Mouse (Mus musculus) telencephalon, adult 2 months (tissue): ENCODE data around the gene Gatc.
A peak's percentile ranks its signal among the peaks of the same experiment; 100 is the strongest.
"Not testable (repeated sequence)": the region's sequence is repeated elsewhere in the genome, so short reads cannot be mapped to it uniquely, and the experiment has no call there.

Experiments used
- DNase-seq: peaks from one replicate; pipeline ENCODE4 v3.0.0-alpha.2; 2011; ENCODE audit warnings: low read depth, low spot score

The Gatc gene

GRCm38 (mm10) chr5:115330955-115331354 lies 10.0 kb downstream of the Gatc start:
- DNase-seq, result no peak

GRCm38 (mm10) chr5:115327610-115328548 lies 13.1 kb downstream of the Gatc start:
- DNase-seq, result no peak

DNA sequence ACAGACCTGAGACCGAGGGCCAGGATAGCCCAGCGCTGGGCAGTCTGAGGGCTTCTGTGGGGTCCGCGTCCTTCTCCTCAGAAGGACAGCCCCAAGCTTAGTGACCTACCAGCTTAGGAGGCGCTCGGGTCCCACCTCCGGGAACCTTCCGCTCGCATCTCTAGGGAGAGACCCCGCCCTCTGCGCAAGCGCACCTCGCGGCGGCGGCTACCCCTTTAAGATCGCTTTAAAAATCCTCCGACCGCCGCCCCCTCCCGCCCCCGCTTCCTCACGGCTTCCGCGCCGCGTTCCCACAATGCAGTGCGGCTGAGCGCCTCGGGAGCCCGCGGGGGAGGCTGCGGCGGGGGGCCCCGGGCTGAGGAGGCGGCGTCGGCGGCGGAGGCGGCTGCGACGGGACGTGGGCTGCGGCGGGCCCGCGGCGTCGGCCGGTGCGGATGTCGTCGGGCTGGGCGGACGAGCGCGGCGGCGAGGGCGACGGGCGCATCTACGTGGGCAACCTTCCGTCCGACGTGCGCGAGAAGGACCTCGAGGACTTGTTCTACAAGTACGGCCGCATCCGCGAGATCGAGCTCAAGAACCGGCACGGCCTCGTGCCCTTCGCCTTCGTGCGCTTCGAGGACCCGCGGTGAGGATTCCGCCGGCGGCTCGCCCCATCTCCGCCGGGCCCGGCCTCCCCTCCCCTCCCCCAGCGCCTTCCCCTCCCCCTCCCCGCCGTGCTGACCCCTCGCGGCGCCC lies 13.9 kb downstream of the Gatc start, which contains the start of gene Srsf9:
Srsf9 (plus strand) TSS at position 303 of the 735 bp plus-strand sequence.
- peak; percentile 89 for DNase-seq

- DNase-seq, result no peak
These were observed 14.6 kb downstream of the Gatc start for GRCm38 (mm10) chr5:115326256-115326831.

DNA sequence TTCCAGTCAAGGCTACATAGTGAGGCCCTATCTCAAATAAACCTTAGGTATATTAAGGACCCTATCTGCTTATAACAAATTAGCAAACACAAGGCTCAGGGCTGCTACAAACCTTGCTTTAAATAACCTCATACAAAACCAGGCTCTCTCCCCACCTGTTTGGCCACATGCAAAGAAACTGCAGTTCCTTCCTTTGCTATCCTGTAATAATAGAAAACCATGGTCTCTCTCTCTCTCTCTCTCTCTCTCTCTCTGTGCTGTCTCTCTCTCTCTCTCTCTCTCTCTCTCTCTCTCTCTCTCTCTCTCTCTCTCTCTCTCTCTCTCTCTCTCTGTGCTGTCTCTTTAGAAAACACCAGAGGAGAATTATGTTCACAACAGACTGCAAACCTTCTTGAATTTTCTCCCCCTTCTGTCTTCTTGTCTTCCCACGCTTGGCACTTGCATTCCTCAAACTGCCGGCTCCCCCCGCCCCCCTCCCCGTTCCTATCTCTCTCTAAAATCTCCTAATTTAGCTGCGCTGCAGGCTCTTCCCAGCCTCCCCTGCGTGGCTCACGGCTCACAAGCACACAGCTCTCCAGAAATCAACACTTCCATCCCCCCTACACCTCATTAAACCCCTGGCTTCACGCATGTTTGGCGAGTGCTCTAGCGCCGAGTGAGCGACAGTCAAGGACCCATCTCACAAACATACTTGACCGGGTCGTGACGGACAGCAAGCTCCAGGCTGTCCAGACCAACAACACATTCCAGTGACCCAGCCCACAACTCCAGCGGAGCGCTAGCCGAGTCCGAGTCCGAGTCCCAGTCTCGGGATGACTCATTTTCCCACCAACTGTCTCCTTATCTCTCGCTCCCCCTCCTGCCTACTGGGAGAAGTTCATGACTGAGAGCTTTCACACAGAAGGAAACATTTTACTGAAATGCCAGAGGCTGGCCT lies 21.7 kb downstream of the Gatc start:
- peak; percentile 96 for DNase-seq

DNA sequence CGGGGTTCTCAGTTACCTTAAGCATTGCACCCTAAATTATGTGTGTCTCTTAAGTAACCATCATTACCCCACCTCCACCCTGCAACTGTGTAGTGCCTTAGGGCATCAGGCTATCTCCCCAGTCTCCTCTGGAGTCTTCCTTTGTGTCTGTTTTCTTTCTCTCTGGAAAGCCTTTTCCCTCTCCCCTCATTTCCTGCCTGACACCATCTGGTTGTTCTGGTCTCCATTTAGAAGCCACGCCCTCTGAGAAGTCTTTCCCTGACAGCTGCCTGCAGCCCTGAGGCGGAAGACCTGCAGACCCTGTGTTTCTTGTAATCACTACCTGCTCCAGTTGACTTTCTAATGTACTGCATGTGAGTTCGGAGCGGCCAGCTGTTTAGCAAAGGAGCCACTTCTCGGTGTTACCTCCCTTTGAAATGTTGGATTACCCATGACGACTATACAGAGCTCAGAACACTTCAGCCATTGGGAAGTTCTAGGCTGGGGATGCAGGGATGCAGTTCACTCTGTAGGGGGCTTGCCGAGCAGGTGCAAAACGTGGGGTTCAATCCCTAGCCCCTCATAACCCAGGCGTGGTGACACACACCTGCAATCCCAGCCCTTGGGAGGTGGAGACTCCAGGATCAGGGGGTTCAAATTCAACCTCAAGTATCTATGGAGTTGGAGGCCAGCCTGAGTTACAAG lies 23.2 kb downstream of the Gatc start:
- DNase-seq, result no peak

GRCm38 (mm10) chr5:115316968-115317644 lies 23.9 kb downstream of the Gatc start:
- no peak for DNase-seq

GRCm38 (mm10) chr5:115313668-115313943 lies 27.4 kb downstream of the Gatc start:
- no peak for DNase-seq

- no peak for DNase-seq
These were observed 27.9 kb downstream of the Gatc start for GRCm38 (mm10) chr5:115312816-115313667.

GRCm38 (mm10) chr5:115312354-115312753 lies 28.6 kb downstream of the Gatc start:
- DNase-seq, result no peak

DNA sequence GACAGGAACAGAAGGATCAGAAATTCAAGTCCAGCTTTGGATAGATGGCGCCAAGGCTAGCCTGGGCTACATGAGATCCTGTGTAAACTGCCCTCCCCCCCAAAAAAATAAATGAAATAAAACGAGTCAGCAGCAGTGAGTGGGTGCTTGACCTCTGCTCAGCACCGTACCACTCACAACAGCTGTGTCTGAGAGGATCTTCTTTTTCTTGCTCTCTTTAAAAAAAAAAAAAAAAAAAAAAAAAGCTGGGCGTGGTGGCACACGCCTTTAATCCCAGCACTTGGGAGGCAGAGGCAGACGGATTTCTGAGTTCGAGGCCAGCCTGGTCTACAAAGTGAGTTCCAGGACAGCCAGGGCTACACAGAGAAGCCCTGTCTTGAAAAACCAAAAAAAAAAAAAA lies 38.8 kb downstream of the Gatc start:
- DNase-seq, result not testable (repeated sequence)

DNA sequence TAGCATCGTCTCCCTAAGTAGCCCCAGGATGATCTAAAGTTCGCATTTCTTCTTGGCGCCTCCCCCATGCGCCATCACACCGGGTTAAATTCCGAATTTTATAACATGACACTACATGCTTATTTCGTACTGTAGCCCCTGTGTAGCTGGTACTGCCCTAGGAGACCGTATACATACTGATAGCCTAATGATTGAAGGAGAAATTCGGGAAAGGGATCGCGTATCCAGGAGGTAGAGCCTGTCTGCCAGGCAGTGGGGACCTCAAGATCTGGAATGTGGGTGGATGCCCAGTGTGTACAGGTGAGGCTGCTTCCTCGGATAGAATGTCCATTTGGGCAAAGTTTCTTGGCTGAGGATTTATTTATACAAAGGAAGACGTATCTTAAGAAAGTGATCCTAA lies 39.4 kb downstream of the Gatc start:
- DNase-seq, result no peak

GRCm38 (mm10) chr5:115300792-115301614 lies 40.0 kb downstream of the Gatc start, which contains the start of gene Dynll1:
Gene Dynll1, minus strand, starts transcription at chr5:115300999.
- peak; percentile 93 for DNase-seq

- peak; percentile 93 for DNase-seq
These were observed 40.8 kb downstream of the Gatc start for GRCm38 (mm10) chr5:115300035-115300744.

DNA sequence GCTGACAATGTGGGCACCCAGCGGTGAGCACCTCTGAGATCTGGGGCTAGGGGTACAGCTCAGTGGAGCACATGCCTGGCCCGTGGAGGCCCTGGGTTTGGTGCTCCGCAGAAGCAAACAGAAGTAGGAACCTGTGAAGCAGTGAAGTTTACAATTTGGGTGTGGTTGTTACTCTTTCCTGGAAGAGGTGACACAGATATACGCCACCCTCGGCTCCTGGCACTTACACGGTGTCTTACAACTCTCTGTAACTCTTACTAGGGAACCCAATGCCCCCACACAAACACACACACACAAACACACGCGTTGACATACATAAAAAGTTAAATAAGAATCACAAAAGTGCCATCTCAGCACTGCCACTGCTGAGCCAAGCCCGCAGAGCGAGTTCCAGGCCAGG lies 44.6 kb downstream of the Gatc start:
- DNase-seq, result no peak

- no peak for DNase-seq
These were observed 46.8 kb downstream of the Gatc start for GRCm38 (mm10) chr5:115294173-115294572.

GRCm38 (mm10) chr5:115284735-115285134 lies 56.2 kb downstream of the Gatc start:
- no peak for DNase-seq
